Mouse (Mus musculus): ENCODE measurements around the gene Fbxl12. TPM values are rescaled to one million over a fixed set of nuclear protein-coding genes. Genes with fewer than 3 reads are reported as not detected.

The Fbxl12 gene
- polyA plus RNA-seq, 1 experiment from 2014 or later, result 18.3 TPM

DNA sequence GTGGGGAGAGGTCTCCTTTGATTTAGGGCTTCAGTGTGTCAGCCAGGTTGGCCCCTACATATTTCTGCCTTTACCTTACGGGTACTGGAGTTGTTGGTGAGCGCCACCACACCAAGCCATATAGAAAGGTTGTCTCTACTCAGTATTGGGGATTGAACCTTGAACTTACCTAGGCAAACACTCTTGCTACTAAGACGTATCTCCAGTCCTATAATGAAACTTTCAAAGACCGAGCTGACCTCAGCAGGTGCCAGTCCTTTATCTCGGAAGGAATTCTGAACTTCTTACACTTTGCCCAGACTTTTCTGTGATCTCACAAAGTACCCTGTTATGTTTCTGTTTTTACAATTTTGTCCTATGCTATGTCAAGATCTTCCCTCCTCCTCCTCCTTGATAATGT lies 32.6 kb downstream of the Fbxl12 start:
- Histone ChIP-seq H3K9me3 (replicated peaks) (no peaks in the 10 kb centered on the region), H3K4me1 (no peaks in the 10 kb centered on the region), H3K27ac (no peak overlapping the region), H3K36me3 (peaks cover 14% of the 10 kb centered on the region), H3K27me3 (no peaks in the 10 kb centered on the region), H3K4me2 (replicated peaks) (no peak overlapping the region), H3K4me3 (no peak overlapping the region), H3K9ac (no peak overlapping the region)
- WGBS, result 84% methylated on average over 5 of the region's 5 CpGs
- no peak for ATAC-seq (ENCODE audit: low FRiP score)

DNA sequence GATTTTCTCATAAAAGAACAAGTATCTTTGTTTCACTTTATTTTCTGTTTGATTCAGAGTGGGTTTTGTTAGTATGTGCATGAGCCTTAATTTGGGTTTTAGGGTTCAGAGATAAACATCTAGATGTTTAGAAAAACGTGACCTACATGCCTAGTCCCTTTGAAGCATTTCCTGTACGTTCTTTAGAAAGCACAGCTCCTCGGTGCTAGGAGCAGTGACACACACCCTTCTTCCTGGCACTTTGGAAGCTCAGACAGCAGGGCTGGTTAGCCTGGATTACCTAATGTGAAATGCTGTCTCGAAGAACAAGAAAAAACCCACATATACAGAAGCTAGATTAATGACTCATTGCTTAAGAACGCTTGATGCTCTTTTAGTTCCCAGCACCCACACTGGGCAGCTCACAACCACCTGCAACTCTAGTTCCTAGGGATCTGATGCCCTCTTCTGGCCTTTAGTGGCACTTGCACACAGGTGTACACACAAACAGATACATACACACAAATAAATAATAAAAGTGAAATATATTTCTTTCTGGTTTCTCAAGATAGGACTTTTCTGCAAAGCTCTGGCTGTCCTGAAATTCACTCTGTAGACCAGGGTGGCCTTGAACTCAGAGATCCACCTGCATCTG lies 34.6 kb downstream of the Fbxl12 start:
- Histone ChIP-seq H3K9ac (no peak overlapping the region), H3K4me1 (no peaks in the 10 kb centered on the region), H3K4me3 (no peak overlapping the region), H3K36me3 (peaks cover 10% of the 10 kb centered on the region), H3K4me2 (replicated peaks) (no peak overlapping the region), H3K9me3 (replicated peaks) (no peaks in the 10 kb centered on the region), H3K27me3 (no peaks in the 10 kb centered on the region), H3K27ac (no peak overlapping the region)
- WGBS, result 84% methylated on average over 5 of the region's 5 CpGs
- ATAC-seq (ENCODE audit: low FRiP score), result no peak

DNA sequence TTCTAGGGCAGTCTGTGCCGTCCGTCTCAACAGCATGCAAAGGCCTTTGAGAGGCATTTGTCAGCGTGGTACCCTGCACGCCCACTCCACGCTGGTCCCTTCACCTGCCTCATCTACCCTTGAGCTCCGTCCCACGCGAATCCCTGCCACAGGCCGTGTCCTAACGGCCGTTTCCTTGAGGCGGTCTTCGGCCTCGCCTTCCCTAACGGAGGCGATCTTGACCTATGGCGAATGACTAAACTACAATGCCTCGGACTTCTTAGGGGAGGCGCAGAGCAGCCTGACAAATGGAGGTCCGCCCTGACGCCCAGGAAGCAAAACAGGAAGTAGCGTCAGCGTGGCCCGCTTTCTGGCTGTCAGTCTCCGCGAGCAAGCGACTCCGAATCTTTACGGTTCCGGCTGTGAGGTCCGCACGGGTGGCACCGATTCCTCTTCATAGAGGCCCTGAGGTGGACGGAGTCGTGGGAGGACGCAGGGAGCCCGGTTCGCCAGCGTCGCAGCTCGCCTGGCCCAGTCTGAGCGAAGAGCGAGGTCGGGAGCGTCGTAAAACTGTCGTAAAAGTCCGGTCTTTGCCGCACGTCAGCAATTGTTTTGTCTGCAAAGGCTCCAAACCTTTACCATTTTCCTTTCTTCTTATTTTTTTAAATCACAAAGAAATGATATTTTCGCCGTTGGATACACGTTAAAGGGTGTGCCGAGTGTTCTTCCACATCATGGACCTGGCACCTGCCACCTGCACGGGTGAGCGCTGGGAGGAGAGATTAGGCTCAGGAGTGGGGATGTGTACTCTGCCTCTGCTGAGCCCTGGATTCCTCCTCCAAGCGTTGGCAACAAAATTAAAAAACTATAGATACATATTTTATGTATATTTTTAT lies 37.2 kb downstream of the Fbxl12 start:
- WGBS, result under 1% methylated on average over 57 of the region's 57 CpGs
- Histone ChIP-seq H3K27ac (peak overlapping the region; percentile 98), H3K36me3 (peaks cover 10% of the 10 kb centered on the region), H3K9me3 (replicated peaks) (no peaks in the 10 kb centered on the region), H3K4me3 (peak overlapping the region; percentile 72), H3K4me2 (replicated peaks) (peak overlapping the region; percentile 68), H3K4me1 (no peaks in the 10 kb centered on the region), H3K9ac (peak overlapping the region; percentile 82), H3K27me3 (no peaks in the 10 kb centered on the region)
- ATAC-seq (ENCODE audit: low FRiP score), result peak; percentile 90

DNA sequence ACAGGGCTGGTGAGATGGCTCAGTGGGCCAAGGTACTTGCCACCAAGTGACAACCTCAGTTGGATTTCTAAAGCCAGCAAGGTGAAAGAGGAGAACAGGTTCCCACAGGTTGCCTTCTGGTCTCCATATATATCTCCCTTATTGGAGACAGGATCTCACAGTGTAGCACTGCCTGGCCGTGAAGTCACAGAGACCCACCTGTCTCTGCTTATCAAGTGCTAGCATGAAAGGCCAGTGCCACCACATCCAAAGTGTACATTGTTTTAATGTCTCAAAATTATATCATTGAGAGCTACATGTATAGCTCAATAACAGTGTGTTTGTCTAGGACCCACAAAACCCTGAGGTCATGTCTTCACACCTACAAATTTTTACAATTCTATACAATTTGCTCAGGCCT lies 38.3 kb downstream of the Fbxl12 start:
- Histone ChIP-seq H3K9ac (0 out of 2 replicates have a peak overlapping the region, but pooled peaks have one; percentile 82), H3K27me3 (no peaks in the 10 kb centered on the region), H3K36me3 (peaks cover 15% of the 10 kb centered on the region), H3K27ac (0 out of 2 replicates have a peak overlapping the region, but pooled peaks have one; percentile 98), H3K4me2 (replicated peaks) (peak overlapping the region; percentile 68), H3K4me3 (peak overlapping the region; percentile 72; the same call in 1 of the 2 replicates), H3K9me3 (replicated peaks) (no peaks in the 10 kb centered on the region), H3K4me1 (no peaks in the 10 kb centered on the region)
- no peak for ATAC-seq (ENCODE audit: low FRiP score)
- whole genome bisulfite sequencing, result 100% methylated on average over 1 of the region's 1 CpGs

DNA sequence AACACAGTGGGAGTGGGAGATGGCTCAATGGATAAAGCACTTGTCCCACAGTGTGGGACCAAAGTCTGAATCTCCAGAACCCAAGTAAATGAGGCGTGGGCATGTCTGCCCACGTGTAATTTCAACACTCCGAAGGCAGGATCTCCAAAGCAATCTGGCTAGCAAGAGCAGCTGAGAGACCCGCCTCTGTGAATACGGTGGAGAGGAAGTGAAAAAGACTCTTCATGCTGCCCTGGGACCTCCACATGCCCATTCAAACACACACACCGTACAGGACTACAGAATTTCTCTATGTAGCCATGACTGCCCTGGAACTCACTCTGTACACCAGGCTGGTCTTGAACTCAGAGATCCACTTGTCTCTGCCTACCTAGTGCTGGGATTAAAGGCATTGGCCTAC lies 43.3 kb downstream of the Fbxl12 start:
- ATAC-seq (ENCODE audit: low FRiP score), result no peak
- 80% methylated on average over 6 of the region's 6 CpGs for WGBS
- Histone ChIP-seq H3K9me3 (replicated peaks) (no peaks in the 10 kb centered on the region), H3K36me3 (peaks cover 18% of the 10 kb centered on the region), H3K27me3 (no peaks in the 10 kb centered on the region), H3K4me2 (replicated peaks) (no peak overlapping the region), H3K4me1 (no peaks in the 10 kb centered on the region), H3K9ac (no peak overlapping the region), H3K4me3 (no peak overlapping the region), H3K27ac (no peak overlapping the region)

DNA sequence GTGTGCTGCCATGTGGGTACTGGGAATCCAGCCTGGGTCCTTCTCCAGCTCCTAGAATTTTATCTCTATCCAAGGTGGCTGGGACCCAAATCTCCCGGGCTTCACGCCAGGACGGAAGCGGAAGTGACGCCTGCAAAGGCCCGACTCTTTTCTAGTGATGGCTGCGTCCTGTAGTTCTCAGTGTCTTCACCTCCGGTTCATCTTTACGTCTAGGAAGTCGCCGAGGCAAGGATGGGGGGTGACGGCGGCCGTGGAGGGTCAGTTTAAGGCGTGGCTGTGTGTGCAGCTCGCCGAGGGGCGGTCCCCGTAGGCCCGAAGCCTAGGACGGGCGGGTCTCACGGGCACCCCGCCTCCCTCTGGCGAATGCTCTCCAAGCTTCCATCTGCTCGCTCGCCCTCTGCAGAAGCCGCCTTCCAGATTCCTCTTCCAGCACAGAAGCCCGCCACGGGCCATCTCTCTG lies 63.4 kb downstream of the Fbxl12 start, which contains the start of gene Zfp846:
TSS of gene Zfp846 (plus strand) at position 117 of the 460 bp plus-strand sequence.
- peak within 1 kb of the TSS; percentile 61 for H3K4me3 ChIP-seq
- no peaks in the 10 kb centered on the region for H3K4me1 ChIP-seq
- H3K36me3 ChIP-seq, result peaks cover 18% of the 10 kb centered on the region; the same call in 1 of the 2 replicates
- H3K27me3 ChIP-seq, result peaks cover 19% of the 10 kb centered on the region
- 1% methylated on average over 30 of the region's 30 CpGs for WGBS
- ATAC-seq (ENCODE audit: low FRiP score), result peak; percentile 97
- H3K9me3 ChIP-seq (replicated peaks), result no peaks in the 10 kb centered on the region
- peak within 1 kb of the TSS; percentile 93 for H3K27ac ChIP-seq
- peak within 1 kb of the TSS; percentile 58 for H3K4me2 ChIP-seq (replicated peaks)
- peak within 1 kb of the TSS; percentile 68 for H3K9ac ChIP-seq

DNA sequence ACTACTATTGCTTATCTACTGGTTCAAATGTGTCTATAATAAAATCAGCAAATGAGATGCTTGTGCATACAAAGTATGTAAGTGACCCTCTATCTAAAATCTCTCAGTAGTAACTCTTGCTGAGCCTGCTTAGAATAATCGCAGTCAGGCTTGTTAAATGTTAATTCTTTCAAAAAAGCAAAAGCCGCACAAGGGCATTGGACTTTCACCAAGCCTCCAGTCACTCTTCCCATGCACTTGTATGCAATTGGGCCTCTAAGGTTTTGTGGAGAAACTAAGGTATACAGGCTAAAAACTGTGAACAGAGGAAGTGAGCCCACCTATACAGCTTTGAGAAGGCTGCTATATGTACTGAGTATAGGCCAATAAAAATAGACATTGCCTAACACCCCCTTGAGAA lies 68.0 kb downstream of the Fbxl12 start:
- no peak overlapping the region for H3K9ac ChIP-seq
- ATAC-seq (ENCODE audit: low FRiP score), result no peak
- H3K4me2 ChIP-seq (replicated peaks), result no peak overlapping the region

DNA sequence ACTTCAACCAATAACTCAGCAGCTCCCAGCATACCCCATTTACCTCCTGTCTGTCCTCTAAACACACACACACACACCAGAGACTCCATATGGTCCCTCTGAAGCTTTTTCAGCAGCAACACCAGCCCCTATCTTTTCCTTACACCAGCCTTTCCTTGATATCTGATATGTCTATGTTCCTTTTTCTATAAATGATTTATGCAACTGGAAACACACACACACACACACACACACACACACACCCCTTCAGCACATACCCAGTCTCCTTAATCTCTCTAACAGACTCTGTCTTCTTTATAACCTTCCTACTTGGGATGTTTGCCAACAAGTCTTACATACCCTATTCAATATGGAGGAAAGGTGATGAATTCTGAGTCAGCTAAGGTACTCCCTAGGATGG lies 73.5 kb downstream of the Fbxl12 start:
- Histone ChIP-seq H3K27ac (no peak overlapping the region), H3K4me3 (no peak overlapping the region), H3K9me3 (replicated peaks) (no peaks in the 10 kb centered on the region), H3K27me3 (peaks cover 15% of the 10 kb centered on the region), H3K9ac (no peak overlapping the region), H3K4me1 (no peaks in the 10 kb centered on the region), H3K4me2 (replicated peaks) (no peak overlapping the region), H3K36me3 (no peaks in the 10 kb centered on the region)
- ATAC-seq (ENCODE audit: low FRiP score), result no peak

More for the DNA sequence above, 68.0 kb downstream of the Fbxl12 start:
- Histone ChIP-seq H3K4me1 (no peaks in the 10 kb centered on the region), H3K4me3 (no peak overlapping the region), H3K9me3 (replicated peaks) (no peaks in the 10 kb centered on the region), H3K36me3 (no peaks in the 10 kb centered on the region), H3K27me3 (peaks cover 27% of the 10 kb centered on the region), H3K27ac (no peak overlapping the region)
- 80% methylated on average over 2 of the region's 2 CpGs for WGBS

Other genes starting within 250 kb of the Fbxl12 start
- 31.2 and 33.6 TPM in 2 replicates for gene Zfp26, start 184.6 kb downstream of the Fbxl12 start, polyA plus RNA-seq (2016; fragmentation: Nextera tagmentation; extraction: Ambion mirVana)
- 29.7 and 30.6 TPM in 2 replicates for gene Zfp426, start 152.0 kb downstream of the Fbxl12 start, polyA plus RNA-seq (2016; fragmentation: Nextera tagmentation; extraction: Ambion mirVana)
- 151 and 155 TPM in 2 replicates for gene Zfp266, start 123.3 kb downstream of the Fbxl12 start, polyA plus RNA-seq (2016; fragmentation: Nextera tagmentation; extraction: Ambion mirVana)
- gene Zfp846, start 63.5 kb downstream of the Fbxl12 start, polyA plus RNA-seq (2016; fragmentation: Nextera tagmentation; extraction: Ambion mirVana), result 30.6 and 34.8 TPM in 2 replicates
- gene Ubl5, start 1.9 kb downstream of the Fbxl12 start, polyA plus RNA-seq (2016; fragmentation: Nextera tagmentation; extraction: Ambion mirVana), result 445 and 471 TPM in 2 replicates
- 47.2 and 49.4 TPM in 2 replicates for gene Pin1, start 7.3 kb upstream of the Fbxl12 start, polyA plus RNA-seq (2016; fragmentation: Nextera tagmentation; extraction: Ambion mirVana)
- 68.7 and 75.0 TPM in 2 replicates for gene Olfm2, start 101.6 kb upstream of the Fbxl12 start, polyA plus RNA-seq (2016; fragmentation: Nextera tagmentation; extraction: Ambion mirVana)
- gene Col5a3, start 170.3 kb upstream of the Fbxl12 start, polyA plus RNA-seq (2016; fragmentation: Nextera tagmentation; extraction: Ambion mirVana), result 1.5 and 2.0 TPM in 2 replicates
- not detected in 2 replicates for gene Rdh8, start 173.7 kb upstream of the Fbxl12 start, polyA plus RNA-seq (2016; fragmentation: Nextera tagmentation; extraction: Ambion mirVana)
- gene A230050P20Rik, start 223.9 kb upstream of the Fbxl12 start, polyA plus RNA-seq (2016; fragmentation: Nextera tagmentation; extraction: Ambion mirVana), result 2.0 and 2.4 TPM in 2 replicates
- gene Angptl6, start 235.0 kb upstream of the Fbxl12 start, polyA plus RNA-seq (2016; fragmentation: Nextera tagmentation; extraction: Ambion mirVana), result 4.8 and 5.5 TPM in 2 replicates
- 55.1 and 59.5 TPM in 2 replicates for gene Ppan, start 243.4 kb upstream of the Fbxl12 start, polyA plus RNA-seq (2016; fragmentation: Nextera tagmentation; extraction: Ambion mirVana)

Data from hindbrain, embryonic 12.5 days (tissue).